Mouse (Mus musculus): ENCODE measurements around the gene Pgap3. TPM values are rescaled to one million over a fixed set of nuclear protein-coding genes. Genes with fewer than 3 reads are reported as not detected.

The Pgap3 gene
- polyA plus RNA-seq, 1 experiment from 2014 or later: 9.2 TPM

DNA sequence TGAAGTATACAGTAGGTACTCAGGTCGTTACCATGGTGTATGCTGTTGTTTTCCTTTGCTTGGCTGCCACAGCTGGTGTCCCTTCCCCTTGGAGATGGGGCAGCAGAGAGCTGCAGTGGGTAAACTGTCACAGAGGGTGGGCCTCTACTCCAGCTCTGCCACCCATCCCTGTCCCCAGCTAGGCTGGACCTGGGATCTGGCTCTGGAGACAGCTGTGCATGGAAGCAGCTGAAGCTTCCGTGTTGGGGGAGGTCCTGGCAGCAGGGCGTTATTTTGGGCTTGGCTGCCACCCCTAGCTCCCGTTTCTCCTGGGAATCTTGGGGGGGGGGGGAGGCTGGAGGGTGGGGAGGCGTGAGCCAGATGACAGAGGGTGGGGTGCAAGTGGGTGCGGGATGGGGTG lies 18.0 kb upstream of the Pgap3 start:
- no peak overlapping the region for H3K4me2 ChIP-seq (ENCODE audit: low read depth, low read length, severe bottlenecking)
- H3K9ac ChIP-seq (ENCODE audit: low read length): no peak overlapping the region
- no peak for DNase-seq (ENCODE audit: low spot score)
- H3K4me3 ChIP-seq (ENCODE audit: low read depth, low read length): no peak overlapping the region
- WGBS: 80% methylated on average over 6 of the region's 6 CpGs
- H3K36me3 ChIP-seq (ENCODE audit: control insufficient read depth, insufficient read depth, low read length): no peaks in the 10 kb centered on the region
- H3K27me3 ChIP-seq (ENCODE audit: control insufficient read depth, insufficient read depth, low read length): no peaks in the 10 kb centered on the region
- no peaks in the 10 kb centered on the region for H3K4me1 ChIP-seq (replicated peaks; ENCODE audit: control insufficient read depth, insufficient read depth, low read length)
- no peak overlapping the region for H3K27ac ChIP-seq (ENCODE audit: low read depth, low read length)
- H3K9me3 ChIP-seq (ENCODE audit: control insufficient read depth, low read length): no peaks in the 10 kb centered on the region
- no peak for ATAC-seq (replicated peaks; ENCODE audit: low FRiP score)

DNA sequence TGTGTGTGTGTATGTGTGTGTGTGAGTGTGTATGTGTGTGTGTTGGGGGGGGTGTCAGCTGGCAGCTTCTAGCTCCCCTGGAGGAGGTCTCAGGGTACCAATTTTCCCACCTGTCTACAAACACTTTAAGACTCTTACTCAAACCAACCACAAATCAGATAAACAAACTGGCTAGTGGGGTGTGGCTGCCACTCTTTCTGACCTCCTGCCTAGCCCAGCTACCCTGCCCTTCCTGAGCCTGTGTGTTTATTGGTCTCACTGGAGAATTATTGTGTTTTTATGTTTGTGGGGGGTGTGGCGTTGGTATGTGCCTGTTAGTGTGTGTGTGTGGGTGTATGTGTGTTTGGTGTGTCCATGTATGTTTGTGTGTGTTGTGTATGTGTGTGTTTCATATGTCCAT lies 16.8 kb upstream of the Pgap3 start:
- DNase-seq (ENCODE audit: low spot score): no peak
- ATAC-seq (replicated peaks; ENCODE audit: low FRiP score): no peak
- H3K27me3 ChIP-seq (ENCODE audit: control insufficient read depth, insufficient read depth, low read length): no peaks in the 10 kb centered on the region

GRCm38 (mm10) chr11:98414162-98414561 lies 13.9 kb upstream of the Pgap3 start:
- Histone ChIP-seq H3K4me3 (ENCODE audit: low read depth, low read length) (no peak overlapping the region), H3K9me3 (ENCODE audit: control insufficient read depth, low read length) (no peaks in the 10 kb centered on the region), H3K4me1 (replicated peaks; ENCODE audit: control insufficient read depth, insufficient read depth, low read length) (peaks cover 7% of the 10 kb centered on the region; the same call in 1 of the 2 replicates), H3K9ac (ENCODE audit: low read length) (no peak overlapping the region), H3K36me3 (ENCODE audit: control insufficient read depth, insufficient read depth, low read length) (no peaks in the 10 kb centered on the region), H3K4me2 (ENCODE audit: low read depth, low read length, severe bottlenecking) (no peak overlapping the region), H3K27ac (ENCODE audit: low read depth, low read length) (no peak overlapping the region), H3K27me3 (ENCODE audit: control insufficient read depth, insufficient read depth, low read length) (peaks cover 13% of the 10 kb centered on the region; the same call in 1 of the 2 replicates)
- no peak for DNase-seq (ENCODE audit: low spot score)
- WGBS: 32% methylated on average over 2 of the region's 2 CpGs
- no peak for ATAC-seq (replicated peaks; ENCODE audit: low FRiP score)

More for the DNA sequence above, 16.8 kb upstream of the Pgap3 start:
- Histone ChIP-seq H3K9ac (ENCODE audit: low read length) (no peak overlapping the region), H3K4me1 (replicated peaks; ENCODE audit: control insufficient read depth, insufficient read depth, low read length) (no peaks in the 10 kb centered on the region), H3K4me3 (ENCODE audit: low read depth, low read length) (no peak overlapping the region), H3K9me3 (ENCODE audit: control insufficient read depth, low read length) (no peaks in the 10 kb centered on the region), H3K27ac (ENCODE audit: low read depth, low read length) (no peak overlapping the region), H3K4me2 (ENCODE audit: low read depth, low read length, severe bottlenecking) (no peak overlapping the region), H3K36me3 (ENCODE audit: control insufficient read depth, insufficient read depth, low read length) (no peaks in the 10 kb centered on the region)
- WGBS: 85% methylated on average over 1 of the region's 1 CpGs

DNA sequence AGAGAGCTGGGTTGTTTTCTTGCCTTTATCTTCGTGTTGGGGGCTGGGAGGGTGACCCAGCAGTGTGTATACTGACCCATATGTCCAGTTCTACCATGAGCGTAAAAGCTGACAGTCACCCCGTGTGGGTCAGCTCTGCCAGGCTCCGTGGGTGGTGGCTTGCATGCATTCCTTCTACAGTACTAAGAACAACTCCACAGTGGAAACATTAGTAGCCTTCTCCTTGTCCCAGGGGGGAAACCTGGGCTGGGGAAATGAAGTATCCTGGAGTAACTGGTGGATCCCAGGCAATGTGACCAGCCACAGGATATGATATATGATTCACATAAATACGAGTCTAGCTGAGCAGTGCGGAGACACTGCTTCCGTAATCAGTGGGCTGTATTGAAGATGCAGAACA lies 13.4 kb upstream of the Pgap3 start:
- H3K4me3 ChIP-seq (ENCODE audit: low read depth, low read length): peak overlapping the region; percentile 77; the same call in 1 of the 2 replicates
- no peaks in the 10 kb centered on the region for H3K9me3 ChIP-seq (ENCODE audit: control insufficient read depth, low read length)
- H3K36me3 ChIP-seq (ENCODE audit: control insufficient read depth, insufficient read depth, low read length): no peaks in the 10 kb centered on the region
- WGBS: 30% methylated on average over 7 of the region's 7 CpGs
- H3K27ac ChIP-seq (ENCODE audit: low read depth, low read length): no peak overlapping the region
- no peak overlapping the region for H3K9ac ChIP-seq (ENCODE audit: low read length)
- peaks cover 9% of the 10 kb centered on the region; the same call in 1 of the 2 replicates for H3K4me1 ChIP-seq (replicated peaks; ENCODE audit: control insufficient read depth, insufficient read depth, low read length)
- no peak for DNase-seq (ENCODE audit: low spot score)
- H3K27me3 ChIP-seq (ENCODE audit: control insufficient read depth, insufficient read depth, low read length): peaks cover 13% of the 10 kb centered on the region; the same call in 1 of the 2 replicates
- H3K4me2 ChIP-seq (ENCODE audit: low read depth, low read length, severe bottlenecking): peak overlapping the region; percentile 98; the same call in 1 of the 2 replicates
- ATAC-seq (replicated peaks; ENCODE audit: low FRiP score): no peak

DNA sequence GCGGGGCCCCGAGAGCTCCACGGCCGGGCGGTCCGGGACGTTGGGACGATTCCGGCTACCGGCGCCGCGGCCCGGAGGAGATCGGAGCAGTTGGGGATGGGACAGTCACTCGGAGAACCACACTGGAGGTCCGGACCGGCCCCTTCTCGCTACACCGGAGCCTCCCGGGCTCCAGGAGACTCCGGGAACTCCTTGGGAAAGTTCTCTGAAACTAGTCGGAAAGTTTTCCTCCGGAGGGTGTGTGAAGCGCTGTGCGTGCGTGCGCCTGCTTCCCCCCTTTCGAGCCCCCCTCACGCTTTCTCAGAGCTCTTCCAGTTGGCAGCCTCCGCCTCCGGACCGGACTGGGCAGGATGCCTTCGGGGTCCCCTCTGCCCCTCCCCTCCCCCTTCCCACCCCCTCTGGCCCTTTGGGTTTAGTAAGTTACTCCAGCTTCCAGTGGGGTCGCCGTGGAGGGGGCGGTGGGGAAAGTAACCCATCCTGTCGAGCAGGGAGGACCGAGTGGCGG lies 12.6 kb upstream of the Pgap3 start:
- H3K9me3 ChIP-seq (ENCODE audit: control insufficient read depth, low read length): no peaks in the 10 kb centered on the region
- ATAC-seq (replicated peaks; ENCODE audit: low FRiP score) (peak; percentile 47), DNase-seq (ENCODE audit: low spot score) (peak; percentile 81)
- WGBS: under 1% methylated on average over 40 of the region's 40 CpGs
- no peaks in the 10 kb centered on the region for H3K36me3 ChIP-seq (ENCODE audit: control insufficient read depth, insufficient read depth, low read length)
- peaks cover 13% of the 10 kb centered on the region; the same call in 1 of the 2 replicates for H3K27me3 ChIP-seq (ENCODE audit: control insufficient read depth, insufficient read depth, low read length)
- peak overlapping the region; percentile 57; the same call in 1 of the 2 replicates for H3K27ac ChIP-seq (ENCODE audit: low read depth, low read length)
- H3K4me1 ChIP-seq (replicated peaks; ENCODE audit: control insufficient read depth, insufficient read depth, low read length): peaks cover 9% of the 10 kb centered on the region; the same call in 1 of the 2 replicates
- peak overlapping the region; percentile 77 for H3K4me3 ChIP-seq (ENCODE audit: low read depth, low read length)
- H3K9ac ChIP-seq (ENCODE audit: low read length): peak overlapping the region; percentile 82
- H3K4me2 ChIP-seq (ENCODE audit: low read depth, low read length, severe bottlenecking): peak overlapping the region; percentile 98

- under 1% methylated on average over 48 of the region's 49 CpGs for WGBS
- DNase-seq (ENCODE audit: low spot score) (peak; percentile 92), ATAC-seq (replicated peaks; ENCODE audit: low FRiP score) (peak; percentile 55)
- peak within 1 kb of the TSS; percentile 77 for H3K4me3 ChIP-seq (ENCODE audit: low read depth, low read length)
- H3K9ac ChIP-seq (ENCODE audit: low read length): peak within 1 kb of the TSS; percentile 82
- peak within 1 kb of the TSS; percentile 57 for H3K27ac ChIP-seq (ENCODE audit: low read depth, low read length)
- no peaks in the 10 kb centered on the region for H3K36me3 ChIP-seq (ENCODE audit: control insufficient read depth, insufficient read depth, low read length)
- H3K9me3 ChIP-seq (ENCODE audit: control insufficient read depth, low read length): no peaks in the 10 kb centered on the region
- H3K27me3 ChIP-seq (ENCODE audit: control insufficient read depth, insufficient read depth, low read length): peaks cover 13% of the 10 kb centered on the region; the same call in 1 of the 2 replicates
- H3K4me1 ChIP-seq (replicated peaks; ENCODE audit: control insufficient read depth, insufficient read depth, low read length): peaks cover 9% of the 10 kb centered on the region; the same call in 1 of the 2 replicates
- peak within 1 kb of the TSS; percentile 98 for H3K4me2 ChIP-seq (ENCODE audit: low read depth, low read length, severe bottlenecking)
Measured at GRCm38 (mm10) chr11:98412273-98412796, 12.0 kb upstream of the Pgap3 start, which contains the start of gene Erbb2. TSS of gene Erbb2 (plus strand) at chr11:98412470.

DNA sequence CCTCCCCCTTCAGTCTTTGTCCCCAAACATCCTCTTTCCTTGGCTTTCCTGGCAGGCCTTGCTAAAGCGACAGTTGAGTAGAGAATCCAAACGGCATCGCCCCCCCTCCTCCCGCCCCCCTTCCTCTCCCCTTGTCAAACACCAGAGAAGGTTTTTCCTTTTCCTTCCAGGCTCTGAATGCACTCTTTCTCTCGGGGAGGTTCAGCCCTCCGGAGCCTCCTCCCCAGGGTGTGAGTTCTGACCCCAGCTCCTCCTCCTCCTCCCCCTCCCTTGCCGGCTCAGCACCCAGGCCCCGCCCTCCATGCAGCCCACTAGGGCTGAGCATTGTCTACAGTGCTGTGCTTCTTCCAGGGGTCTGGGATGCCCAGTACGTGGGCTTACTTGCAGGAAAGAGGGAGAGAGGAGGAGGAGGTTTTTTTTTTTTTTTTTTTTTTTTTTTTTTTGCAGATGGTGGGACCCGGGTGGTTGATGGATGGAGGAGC lies 9.1 kb upstream of the Pgap3 start:
- H3K4me1 ChIP-seq (replicated peaks; ENCODE audit: control insufficient read depth, insufficient read depth, low read length): peaks cover 9% of the 10 kb centered on the region; the same call in 1 of the 2 replicates
- H3K27me3 ChIP-seq (ENCODE audit: control insufficient read depth, insufficient read depth, low read length): peaks cover 13% of the 10 kb centered on the region; the same call in 1 of the 2 replicates
- H3K9me3 ChIP-seq (ENCODE audit: control insufficient read depth, low read length): no peaks in the 10 kb centered on the region
- H3K27ac ChIP-seq (ENCODE audit: low read depth, low read length): no peak overlapping the region
- peak overlapping the region; percentile 33 for H3K9ac ChIP-seq (ENCODE audit: low read length)
- DNase-seq (ENCODE audit: low spot score) (peak; percentile 70), ATAC-seq (replicated peaks; ENCODE audit: low FRiP score) (peak; percentile 55; the same call in 1 of the 2 replicates)
- peak overlapping the region; percentile 31; the same call in 1 of the 2 replicates for H3K4me2 ChIP-seq (ENCODE audit: low read depth, low read length, severe bottlenecking)
- 6% methylated on average over 10 of the region's 10 CpGs for WGBS
- no peaks in the 10 kb centered on the region for H3K36me3 ChIP-seq (ENCODE audit: control insufficient read depth, insufficient read depth, low read length)
- H3K4me3 ChIP-seq (ENCODE audit: low read depth, low read length): no peak overlapping the region

- Histone ChIP-seq H3K4me3 (ENCODE audit: low read depth, low read length) (no peak overlapping the region), H3K36me3 (ENCODE audit: control insufficient read depth, insufficient read depth, low read length) (no peaks in the 10 kb centered on the region), H3K27ac (ENCODE audit: low read depth, low read length) (no peak overlapping the region), H3K9me3 (ENCODE audit: control insufficient read depth, low read length) (no peaks in the 10 kb centered on the region), H3K27me3 (ENCODE audit: control insufficient read depth, insufficient read depth, low read length) (peaks cover 13% of the 10 kb centered on the region; the same call in 1 of the 2 replicates), H3K4me1 (replicated peaks; ENCODE audit: control insufficient read depth, insufficient read depth, low read length) (peaks cover 9% of the 10 kb centered on the region; the same call in 1 of the 2 replicates), H3K9ac (ENCODE audit: low read length) (peak overlapping the region; percentile 33), H3K4me2 (ENCODE audit: low read depth, low read length, severe bottlenecking) (peak overlapping the region; percentile 31; the same call in 1 of the 2 replicates)
- 66% methylated on average over 8 of the region's 8 CpGs for WGBS
- DNase-seq (ENCODE audit: low spot score) (no peak), ATAC-seq (replicated peaks; ENCODE audit: low FRiP score) (0 out of 2 replicates have a peak, but pooled peaks have one; percentile 23)
Measured at GRCm38 (mm10) chr11:98408872-98409271, 8.6 kb upstream of the Pgap3 start.
